Mouse (Mus musculus) R1 (cell line): ENCODE data around the gene Chdh.

Experiments used
- DNase-seq: peaks from one replicate; pipeline ENCODE4 v3.0.0-alpha.2; 2018; ENCODE audit warnings: low read depth, low spot score

Chdh gene

DNA sequence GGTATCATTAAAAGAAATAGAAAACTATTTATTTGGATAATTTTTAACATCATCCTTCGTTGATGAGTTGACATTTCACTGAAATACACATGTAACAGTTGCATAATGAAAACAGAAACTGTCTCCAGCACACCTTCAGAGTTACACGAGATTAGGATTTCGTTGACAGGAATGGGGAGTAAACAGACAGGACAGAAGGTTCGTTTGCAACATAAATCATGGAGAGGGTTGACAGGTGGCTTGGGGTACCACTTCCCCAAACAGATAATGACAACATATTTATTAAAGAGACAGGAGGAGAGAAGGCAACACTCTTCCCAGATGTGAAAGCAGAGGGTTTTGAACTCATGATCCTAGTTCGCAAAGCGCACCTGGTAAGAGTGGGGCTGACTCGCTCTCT lies 46.1 kb downstream of the Chdh start:
- DNase-seq, result no peak

DNA sequence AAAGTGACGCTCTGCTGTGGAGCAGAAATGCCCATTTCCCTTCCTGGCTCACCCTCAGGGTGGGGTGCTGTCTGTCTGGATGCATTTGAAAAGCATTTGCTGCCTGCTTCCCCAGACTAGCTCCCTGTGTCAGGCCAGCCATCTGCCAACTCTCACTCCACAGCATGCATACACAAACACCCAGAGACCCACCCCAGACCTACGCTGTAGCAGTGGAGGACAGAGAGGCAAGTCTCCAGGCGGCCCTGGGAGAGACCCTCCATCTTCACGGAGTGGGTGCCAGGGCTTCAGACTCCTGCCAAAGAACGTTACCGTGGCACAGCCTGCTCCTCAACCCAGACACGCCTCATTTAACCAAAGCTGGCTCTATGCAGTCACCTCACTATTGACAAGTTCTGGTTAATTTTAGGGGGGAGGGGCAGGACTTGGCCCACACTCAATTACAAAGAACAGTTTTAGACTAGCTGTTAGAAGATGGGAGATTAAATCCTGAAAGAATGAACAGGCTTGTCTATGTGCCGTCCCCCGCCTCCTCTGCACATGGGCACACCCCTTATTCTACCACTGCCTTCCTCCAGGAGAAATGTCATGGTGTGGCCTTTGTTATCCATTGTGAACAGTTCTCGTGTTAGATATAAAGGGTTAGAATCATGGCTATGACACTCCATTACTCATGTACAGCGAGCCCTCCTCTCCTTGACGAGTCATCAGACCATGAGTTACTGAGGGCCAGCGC lies 47.4 kb downstream of the Chdh start:
- no peak for DNase-seq

DNA sequence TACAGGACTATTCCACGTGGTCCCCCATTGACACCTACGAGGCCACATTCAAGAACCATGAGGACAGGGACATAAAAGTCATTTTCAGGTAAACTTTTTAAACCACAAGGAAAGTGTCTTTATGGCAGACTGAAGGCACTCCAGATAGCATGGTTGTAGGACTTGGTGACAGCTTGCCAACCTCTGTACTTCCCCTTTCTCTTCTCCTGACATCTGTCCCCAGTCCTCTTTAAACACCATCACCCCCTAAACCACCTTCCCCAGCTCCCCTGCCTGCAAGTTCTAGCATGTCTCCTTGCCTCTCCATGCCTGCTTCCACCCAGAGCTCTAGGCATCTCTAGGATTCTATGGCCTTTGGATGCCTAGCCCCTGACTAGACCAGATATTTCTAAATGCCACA lies 56.0 kb downstream of the Chdh start:
- DNase-seq, result no peak

DNA sequence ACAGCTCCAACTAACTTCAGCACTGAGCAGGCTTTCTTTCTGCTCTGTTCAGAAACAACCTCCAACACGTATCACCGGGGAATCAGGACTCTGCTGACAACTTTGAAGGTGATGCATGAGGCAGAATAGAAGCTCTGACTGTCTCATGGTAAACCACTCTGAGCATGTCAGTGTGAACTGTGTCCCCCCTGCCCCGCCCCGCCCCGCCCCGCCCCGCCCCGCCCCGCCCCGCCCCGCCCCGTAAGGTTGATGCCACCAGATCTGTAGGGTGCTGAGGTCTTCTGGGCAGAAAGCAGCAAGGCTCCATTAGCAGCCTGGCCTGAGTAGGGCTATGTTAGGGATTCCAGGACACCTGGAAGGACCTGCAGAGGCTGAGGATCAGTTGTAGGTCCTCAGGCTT lies 57.9 kb downstream of the Chdh start:
- no peak for DNase-seq

DNA sequence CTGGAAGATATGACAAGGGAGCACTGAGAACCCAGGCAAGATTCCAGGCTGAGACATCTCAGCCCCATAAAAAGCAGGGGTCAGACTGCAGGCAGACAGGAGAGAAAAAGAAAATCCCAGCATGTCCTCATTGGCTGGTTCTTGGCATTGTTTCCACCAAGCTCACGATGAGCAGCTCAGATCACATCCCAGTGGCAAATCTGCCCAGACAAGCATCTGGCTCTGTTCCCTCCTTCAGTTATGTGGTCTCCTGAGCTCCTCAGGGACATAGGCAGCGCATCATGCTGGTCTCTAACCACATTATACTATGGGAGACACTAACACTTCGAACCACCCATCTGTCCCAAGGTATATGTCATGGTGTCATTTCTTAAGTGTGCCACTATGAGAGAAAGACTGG lies 59.7 kb downstream of the Chdh start:
- DNase-seq, result no peak

DNA sequence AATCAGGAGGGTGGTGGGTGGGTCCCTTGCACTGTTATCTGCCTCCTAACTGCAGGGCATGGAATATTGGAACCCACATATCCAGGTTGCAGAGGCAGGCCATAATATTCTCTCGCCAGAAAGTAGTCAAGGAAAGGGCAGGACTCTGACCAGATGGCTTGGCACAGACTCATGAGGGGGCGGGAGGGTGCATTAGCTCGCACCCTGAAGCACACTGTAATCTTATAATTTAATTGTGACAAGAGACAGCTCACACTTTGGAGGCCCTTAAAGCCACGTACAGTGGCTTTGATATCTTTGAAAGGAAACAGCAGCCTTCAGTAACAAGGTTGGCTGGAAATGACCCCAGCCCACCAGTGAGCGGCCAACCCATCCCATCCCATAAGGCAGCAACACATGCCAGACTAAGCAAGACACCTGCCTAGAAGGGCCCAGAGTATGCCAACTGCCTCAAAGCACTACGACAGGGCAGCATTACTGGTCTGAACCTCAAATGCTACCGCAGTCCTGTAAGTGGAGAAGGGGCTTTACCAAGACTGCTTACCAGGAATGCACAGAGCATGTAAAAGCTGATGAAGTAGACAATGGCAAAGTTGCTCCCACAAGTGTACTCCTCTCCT lies 66.6 kb downstream of the Chdh start:
- no peak for DNase-seq

DNA sequence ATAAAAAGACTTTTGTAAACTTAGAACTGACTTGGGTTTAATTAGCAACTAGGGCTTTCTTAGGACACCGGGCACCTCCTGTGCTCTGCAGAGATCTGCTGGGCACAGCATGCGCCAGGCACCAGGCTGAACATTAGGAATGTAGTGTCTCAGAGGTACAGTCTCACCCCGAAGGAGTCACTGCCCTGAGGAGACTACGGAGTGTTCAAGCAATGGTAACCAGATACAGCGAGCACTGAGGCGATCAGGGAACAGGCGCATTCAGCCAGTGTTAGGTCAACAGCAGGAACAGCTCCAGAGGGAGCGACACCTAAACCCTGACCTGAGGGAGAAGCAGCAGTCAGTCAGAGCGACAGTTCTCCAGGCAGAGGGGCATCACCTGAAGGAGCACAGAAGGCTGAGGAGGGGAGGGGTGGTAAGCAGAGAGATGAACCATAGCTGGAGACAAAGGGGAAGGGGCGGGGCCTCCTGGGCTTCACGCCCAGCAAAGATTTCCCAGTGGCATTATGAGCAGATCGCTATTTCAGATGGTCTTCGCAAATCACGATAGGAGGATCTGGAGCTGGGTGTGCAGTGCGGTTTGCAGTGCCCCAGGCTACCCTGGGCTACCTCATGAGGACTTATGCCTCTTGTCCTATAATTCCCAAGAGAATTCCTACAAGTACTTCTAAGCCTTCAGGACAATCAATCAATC lies 69.4 kb downstream of the Chdh start:
- DNase-seq, result no peak

DNA sequence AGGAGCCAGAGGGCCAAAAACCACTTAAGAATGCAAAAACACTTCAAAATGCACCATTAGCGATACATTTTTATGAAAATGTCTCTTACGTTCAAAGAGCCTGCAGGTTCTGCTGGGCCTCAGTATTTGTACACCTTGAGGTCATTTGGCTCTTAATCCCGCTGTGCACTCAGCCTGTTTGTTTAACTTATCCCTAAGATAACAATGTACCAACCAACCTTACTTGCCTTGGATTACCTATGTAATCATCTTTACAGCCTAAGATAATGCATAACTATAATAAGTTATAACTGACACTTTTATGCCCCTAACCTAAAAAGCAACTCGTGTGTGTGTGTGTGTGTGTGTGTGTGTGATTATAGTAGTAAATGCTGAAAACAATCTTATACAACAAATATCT lies 70.9 kb downstream of the Chdh start:
- no peak for DNase-seq
